Mouse (Mus musculus) heart, postnatal 25 days (tissue): ENCODE results near the gene Cacng2. TPM values are rescaled to one million over a fixed set of nuclear protein-coding genes. Genes with fewer than 3 reads are reported as not detected.

Source experiments
- DNase-seq: peaks from one replicate; pipeline ENCODE4 v3.0.0; 2022; ENCODE audit warnings: low spot score
- intact Hi-C: fragments of 180-260 bp; cut with DNase I; formaldehyde crosslinking; loops from one replicate; pipeline ENCODE4 v1.15.1; 2025
- total RNA-seq, 2 experiments: library from RNA; stranded (reverse); gene quantifications; 2 replicates each; pipeline ENCODE4 v1.2.3; 2021

Cacng2 gene
- total RNA-seq = not detected

DNA sequence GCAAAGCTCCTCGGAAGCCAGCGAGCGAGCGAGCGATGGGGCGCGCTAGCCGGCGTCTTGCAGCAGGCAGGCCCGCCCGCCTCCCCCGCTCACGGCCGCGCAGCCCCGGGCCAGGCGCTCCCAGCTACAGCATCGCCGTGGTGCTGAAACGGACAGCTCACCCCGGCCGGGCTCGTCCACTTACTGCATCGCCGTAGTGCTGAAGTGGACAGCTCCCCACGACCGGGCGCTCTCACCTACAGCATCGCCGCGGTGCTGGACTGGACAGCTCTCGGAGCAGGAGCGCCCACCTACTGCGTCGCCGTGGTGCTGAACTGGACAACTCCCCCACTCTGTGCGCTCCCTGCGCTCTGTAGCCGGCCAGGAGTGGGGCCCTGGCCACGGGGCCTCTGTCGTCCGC is at the start of gene Cacng2:
Gene Cacng2, minus strand, starts transcription at position 325 of the 400 bp plus-strand sequence.
- intact Hi-C loops = no loop called here
- peak; percentile 84 for DNase-seq

DNA sequence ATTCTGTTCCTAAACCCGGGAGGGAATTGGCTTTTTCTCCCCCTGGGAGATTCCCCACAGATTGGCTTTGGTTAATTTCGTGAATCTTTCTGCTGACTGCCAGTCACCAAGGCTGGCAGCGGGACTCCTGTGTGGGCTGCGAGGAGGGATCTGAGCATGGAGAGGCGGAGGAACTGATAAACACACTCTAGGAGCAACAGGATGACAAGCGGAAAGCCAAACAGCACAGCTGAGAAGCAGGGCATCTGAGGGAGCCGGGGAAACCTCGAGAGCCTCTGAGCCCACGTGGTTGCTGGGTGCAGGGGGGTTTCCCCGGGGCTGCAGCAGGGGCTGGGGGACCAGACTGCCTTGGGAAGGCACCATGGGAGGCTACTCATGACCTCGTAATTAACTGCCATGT is 49.7 kb upstream of the Cacng2 start:
- intact Hi-C loops = no loop called here
- DNase-seq = no peak

DNA sequence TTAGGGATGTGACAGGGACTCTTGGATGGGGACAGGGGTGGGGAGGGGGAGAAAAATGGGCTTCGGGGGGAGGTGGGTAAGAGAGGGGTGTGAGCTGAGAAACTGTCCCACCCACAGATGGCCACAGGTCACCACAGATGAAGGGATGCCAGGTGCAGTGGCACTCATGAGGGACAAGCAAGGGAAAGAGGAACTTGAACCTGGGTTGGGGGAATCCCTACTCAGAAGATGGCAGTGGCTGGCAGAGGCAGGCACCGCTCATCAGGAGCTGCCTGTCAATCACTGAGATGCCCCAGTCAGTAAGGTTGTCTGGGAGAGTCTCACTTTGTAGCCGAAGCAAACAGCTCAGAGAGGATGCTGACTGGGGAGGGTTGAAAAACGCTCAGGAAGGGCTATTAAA is 45.5 kb upstream of the Cacng2 start:
- intact Hi-C loops = no loop called here
- DNase-seq = no peak

DNA sequence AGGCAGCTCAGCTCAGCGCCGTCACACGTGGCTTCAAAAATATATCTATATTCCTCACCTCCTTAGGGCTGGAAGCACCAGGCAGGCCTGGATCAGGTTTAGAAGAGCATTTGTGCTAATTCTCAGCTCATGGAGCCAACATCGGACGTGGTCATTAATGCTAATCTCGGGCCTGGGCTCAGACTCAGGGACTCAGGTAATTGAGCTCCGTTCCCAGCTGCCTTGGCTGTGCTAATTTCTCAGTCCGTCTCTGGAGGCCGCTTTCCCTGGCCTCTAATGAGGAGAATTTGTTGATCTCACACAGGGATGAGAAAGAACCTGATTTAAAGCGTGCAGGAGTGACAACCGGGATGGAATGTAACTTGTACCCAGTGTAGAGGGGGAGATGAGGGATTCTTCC is 44.6 kb upstream of the Cacng2 start:
- DNase-seq = no peak
- intact Hi-C loops = no loop called here

DNA sequence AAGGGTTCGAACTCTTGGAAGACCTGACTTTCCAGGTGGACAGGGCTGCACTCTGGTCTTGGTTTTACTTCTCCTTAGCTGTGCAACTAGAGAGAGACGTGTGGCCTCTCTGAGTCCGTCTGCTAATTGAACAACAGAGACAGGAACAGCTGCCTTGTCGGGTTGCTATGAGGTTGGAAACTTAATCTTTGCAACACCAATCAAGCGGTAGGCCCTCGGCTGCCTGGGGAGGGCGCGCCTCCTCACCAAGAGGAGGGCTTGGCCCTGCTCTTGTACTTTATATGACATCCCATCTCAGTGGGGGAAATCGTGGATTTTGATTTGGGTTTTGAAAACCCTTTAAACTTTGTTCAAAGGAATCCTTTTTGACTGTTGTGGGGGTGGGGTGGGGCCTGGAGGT is 42.1 kb upstream of the Cacng2 start:
- DNase-seq = no peak
- intact Hi-C loops = no loop called here

DNA sequence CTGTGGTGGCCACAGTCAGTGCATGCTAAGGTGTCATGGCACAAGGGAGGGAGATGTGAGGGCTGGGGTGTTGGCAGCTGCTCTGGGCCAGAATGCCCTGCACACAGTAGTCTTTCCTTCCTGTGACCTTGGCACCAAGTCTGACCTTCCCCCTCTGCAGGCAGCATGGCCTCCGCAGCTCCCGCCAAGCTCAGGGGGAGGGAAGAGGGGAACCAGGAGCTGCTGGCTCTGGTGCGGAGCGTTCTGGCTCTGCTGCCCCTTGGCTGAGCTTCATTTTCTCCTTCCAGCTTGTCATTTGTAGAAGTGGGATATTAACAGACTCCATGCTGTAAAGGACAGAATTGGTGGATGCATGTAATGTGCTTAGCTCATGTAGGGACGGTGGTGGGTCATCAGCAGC is 38.5 kb upstream of the Cacng2 start:
- DNase-seq = no peak

DNA sequence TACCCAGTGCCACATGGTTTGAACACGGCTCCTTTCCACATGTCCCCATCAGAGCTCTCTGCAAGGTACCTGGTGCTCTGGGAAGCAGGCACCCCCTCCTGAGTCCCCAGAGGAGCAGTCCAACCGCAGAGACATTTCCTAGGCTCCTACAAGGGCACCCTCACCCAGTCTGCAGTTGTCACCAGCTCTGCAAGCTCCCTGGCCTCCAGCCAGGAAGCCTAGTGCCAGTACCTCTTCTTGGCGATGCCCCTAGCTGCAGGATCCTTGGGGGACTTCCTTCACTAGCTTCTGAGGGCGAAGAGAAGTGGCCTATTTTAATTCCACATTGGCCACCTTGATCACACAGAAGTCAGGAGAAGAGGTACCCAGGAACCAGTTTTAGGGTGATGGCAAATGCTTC is 38.0 kb upstream of the Cacng2 start:
- intact Hi-C loops = no loop called here
- no peak for DNase-seq

More for the DNA sequence above, 38.5 kb upstream of the Cacng2 start:
- intact Hi-C loops = no loop called here

DNA sequence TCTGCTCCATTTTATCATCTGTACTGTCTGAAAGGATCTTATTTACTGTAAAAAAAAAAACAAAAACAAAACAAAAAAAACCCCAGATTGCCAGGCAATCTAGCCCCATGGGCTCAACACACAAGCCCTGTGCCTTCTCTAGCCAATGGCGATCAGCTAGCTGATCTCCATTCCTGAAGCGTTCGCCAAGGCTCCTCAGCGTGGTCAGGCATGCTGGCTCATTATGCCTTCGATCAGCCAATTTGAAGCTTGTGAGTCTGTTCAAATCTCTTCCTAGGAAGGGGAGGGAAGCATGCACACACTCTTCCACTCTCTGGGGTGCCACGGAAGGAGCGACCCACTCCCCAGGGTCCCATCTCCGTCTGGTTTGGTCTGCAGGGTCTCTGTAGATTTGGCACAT is 37.5 kb upstream of the Cacng2 start:
- intact Hi-C loops = no loop called here
- DNase-seq = no peak

DNA sequence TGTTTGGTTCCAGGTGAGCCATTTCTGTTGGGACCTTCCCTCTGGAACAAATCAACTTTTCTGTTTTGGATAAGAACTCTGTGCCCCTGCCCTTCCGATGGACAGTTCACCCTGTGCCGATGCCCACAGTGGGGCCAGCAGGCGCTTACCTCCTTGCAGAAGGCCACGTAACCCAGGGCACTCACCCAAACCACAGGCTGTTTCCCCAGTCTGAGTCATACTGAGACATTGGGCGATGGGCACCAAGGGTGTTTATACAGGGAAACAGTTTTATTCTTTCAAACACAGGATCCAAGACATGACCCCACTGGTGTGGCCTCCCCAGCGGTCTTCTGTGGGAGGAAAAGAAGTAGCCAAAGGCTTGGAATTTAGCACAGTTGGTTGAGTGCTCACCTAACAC is 35.6 kb upstream of the Cacng2 start:
- intact Hi-C loops = no loop called here
- DNase-seq = no peak

DNA sequence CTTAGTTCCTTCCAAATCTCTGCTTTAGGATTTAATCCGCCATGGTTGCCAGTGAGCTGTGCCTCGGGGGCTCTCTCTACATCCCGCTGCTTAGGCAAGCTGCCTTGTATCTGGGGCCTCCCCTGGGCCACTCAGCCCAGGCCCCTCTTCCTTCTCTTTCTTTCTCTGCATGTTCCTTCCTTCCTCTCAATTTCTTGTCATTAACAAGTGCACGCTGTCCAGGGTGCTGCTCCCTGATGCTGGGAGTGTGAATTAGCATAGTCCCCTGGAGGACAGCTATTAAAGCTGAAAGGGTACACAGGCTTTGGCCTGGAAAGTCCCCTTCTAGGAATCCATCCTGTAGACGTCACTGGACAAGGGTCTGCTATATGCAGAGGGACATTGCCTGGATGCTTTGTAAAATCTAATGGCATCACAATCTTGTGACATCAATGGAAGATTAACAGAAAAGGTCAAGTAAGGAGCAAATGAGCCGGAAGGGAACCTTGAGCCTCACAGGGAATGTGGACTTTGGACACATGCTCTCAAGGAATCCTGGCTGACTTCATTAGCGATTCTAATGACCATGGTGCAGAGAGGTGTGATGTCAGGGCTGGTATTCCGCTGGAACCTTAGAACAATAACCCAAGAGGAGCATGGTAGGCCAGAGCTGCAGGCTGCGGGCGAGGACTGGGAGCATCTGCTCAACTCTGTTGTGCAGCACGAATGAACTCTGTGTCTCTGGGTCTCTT is 33.4 kb upstream of the Cacng2 start:
- no peak for DNase-seq
- intact Hi-C loops = no loop called here

DNA sequence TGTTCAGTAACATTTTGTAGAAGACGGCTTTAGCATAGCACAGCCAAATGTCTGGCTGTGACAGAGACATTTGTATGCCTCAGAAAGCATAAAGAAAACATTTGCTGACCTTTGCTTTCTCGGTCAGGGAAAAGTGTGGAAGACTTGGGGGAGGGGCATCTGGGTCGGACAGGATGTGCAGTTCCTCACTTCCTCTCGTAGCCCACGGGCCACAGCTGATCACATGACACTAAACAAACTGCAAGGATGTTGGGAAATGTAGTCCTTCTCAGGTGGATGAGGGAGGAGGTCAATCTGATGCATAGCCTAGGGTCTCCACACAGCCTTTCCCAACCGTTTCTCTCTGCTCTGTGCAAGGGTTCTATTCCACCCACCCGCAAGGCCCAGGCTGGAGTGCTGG is 28.7 kb upstream of the Cacng2 start:
- intact Hi-C loops = no loop called here

DNA sequence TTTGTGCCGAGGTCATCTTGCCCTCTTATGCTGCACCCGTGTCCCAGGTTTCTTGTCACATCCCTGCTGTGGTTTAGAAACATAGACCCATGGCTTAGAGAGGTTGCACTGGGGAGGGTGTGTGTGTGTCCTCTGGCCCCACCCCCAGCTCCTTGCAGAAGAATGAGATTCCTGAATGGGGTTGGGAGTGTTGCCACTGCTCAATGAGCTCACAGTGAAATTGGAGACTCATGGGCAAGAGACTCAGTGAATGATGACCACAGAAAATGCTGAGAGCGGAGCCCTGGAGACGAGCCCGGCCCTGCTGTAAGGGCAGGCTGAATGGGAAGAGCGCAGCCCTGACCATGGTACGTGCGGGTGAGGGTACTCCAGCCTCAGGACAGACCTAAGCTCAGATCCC is 20.4 kb upstream of the Cacng2 start:
- no peak for DNase-seq
- intact Hi-C loops = no loop called here

More for the DNA sequence above, 28.7 kb upstream of the Cacng2 start:
- DNase-seq = no peak

DNA sequence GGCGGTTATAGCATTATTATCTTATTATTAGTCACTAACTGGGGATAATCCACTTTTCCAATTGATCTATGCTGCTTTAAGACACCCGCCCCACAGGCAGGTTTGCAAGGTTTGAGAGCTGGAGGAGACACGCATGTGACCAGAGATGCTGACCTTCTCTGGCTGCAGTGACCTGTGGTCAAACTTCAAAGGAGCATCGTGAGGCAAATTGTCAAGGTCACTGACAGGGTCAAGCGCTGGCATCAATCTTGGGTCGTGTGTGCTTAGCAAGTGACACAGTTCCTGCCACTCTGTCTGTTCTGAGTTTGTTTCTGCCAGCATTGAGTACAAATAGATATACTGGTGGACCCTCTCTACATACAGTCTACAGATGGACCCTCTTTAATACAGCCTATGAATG is 14.8 kb upstream of the Cacng2 start:
- intact Hi-C loops = no loop called here
- no peak for DNase-seq

DNA sequence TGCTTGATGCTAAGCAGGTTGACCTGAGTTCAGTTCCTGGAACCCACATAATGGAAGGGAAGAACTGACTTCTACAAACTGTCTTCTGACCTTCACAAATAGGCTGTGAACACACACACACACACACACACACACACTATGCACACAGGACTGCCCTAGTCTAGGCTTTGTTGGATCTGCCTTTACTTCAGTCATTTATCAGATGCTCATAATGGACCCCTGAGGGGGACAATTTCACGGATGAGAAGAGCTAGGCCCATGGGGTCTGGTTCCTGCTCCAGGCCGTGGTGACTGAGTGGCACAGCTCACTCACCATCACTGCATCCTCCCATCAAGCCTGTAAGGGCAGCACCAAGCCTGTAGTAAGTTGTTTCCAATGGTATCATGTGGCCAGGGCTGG is 13.6 kb upstream of the Cacng2 start:
- no peak for DNase-seq
- intact Hi-C loops = no loop called here

DNA sequence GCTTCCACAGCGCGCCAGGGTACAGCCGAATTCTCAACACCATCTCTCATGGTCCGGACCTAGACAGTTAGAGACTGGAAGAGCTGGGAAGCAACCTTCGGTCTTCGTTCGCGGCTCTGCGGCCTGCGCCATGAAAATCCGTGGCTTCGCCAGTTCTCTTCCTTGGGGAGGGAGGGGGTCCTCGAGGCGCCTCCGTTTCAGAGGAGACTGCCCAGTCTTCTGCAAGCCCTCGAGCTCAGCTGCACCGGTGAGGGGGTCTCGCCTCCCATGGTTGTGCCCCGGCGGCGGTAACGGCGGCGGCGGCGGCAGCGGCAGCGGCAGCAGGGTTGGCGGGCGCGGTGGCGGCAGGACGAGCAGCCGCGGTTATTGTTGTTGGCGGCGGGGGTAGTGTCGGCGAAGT is 580 bp downstream of the Cacng2 start:
- DNase-seq = no peak
- intact Hi-C loops = no loop called here

DNA sequence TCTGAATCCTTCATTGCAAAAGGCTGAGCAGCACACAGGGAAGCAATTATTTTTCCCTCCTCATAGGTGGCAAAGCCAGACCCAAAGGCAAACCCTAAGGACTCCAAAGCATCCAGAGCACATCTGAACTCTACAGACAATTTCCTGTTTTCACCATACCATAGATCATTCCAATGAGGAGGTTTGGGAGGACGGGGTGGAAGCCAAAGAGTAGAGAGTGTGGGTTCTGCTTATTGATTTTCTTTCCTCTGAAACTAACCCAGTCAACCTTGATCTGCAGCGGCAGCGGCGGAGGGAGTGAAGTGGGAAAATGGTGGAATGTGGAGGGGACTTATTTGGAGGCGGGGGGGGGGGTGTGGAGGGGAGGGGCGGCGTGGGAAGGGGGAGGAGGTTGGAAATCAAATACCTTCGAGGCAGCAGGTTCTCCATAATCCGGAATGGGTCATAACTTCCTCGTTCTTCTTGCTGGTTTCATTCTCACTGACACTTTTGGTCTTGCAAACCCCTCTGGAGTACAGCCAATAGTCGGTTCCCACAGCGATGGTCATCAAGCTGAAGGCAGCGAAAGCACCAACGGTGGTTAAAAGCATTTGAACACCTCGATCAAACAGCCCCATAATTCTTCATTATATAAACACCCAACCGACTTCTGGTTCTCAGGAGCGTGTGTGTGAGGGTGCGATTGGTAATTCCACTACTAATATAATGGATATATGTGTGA is 1.4 kb downstream of the Cacng2 start:
- DNase-seq = no peak
- intact Hi-C loops = no loop called here

DNA sequence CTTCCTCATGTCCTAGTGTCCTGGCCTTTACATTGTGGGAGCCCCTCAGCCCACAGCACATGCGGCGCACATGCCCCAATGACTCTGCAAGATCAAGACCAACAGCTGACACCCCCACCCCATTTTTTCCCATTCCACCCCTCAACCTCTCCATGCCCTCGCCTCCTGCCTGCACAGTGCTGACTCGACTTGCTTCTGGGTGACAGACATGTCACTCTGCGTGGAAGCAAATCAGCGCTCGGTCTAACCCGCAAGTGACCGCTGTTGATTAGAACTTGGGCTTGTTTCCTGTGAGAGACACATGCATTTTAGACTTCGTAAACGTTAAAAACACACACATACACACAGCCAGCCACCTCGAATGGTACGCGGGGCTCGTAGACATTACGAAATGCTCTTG is 2.1 kb downstream of the Cacng2 start:
- intact Hi-C loops = no loop called here
- DNase-seq = no peak

DNA sequence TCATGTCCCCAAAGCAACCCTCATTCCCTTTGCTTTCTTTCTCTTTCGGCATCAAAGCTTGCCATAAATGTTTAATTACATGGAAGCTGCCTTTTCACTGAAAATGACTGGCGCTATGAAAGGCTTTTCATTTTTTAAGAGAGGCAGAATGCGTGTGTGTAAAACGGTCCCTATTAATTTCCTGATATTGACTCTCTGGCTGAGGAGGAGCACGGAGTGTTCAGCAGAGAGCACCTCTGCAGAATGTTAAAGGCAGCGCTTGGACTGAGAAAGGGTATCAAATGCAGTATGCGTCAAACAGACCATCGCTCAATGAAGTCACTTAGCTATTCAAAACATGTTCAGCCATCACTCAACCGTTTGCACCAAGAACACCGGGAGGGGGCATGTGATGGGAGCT is 2.9 kb downstream of the Cacng2 start:
- intact Hi-C loops = no loop called here
- DNase-seq = no peak

DNA sequence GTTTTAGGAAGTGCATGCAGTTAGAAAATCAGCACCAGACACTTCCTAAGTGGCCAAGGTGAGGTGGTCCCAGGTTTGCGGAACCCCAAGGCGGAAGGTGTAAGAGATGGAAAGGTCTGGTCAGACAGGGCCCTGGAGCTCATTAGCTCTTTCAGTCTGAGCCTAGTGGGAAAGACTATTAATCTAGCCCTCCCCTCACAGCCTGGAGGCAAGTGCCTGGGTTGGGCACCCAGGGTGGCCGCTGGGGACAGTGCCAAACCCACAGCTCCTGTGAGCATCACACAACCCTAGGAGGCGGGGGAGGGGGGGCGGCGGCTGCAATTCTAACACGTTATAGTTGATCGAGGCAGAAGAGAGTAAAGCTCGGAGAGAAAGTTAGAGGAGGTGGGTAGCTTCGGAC is 3.6 kb downstream of the Cacng2 start:
- no peak for DNase-seq
- intact Hi-C loops = no loop called here

DNA sequence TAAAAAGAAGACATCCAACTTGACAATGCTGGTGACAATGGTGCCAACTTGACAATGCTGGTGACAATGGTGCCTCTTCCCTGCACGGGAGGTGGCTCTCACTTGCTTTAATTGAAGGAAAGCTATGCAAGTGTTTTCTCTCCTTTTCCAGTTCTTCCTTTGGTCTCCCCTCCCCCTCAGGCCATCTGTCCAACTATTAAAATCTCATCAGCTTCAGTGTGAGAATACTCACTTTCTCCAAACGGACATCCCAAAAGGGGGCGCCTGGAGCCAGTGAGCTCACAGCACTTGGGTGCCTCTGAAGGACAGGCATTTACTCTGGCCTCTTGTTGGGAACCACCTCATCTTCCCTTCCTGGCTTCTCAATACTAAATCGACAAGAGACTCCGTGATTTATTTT is 20.3 kb downstream of the Cacng2 start:
- intact Hi-C loops = no loop called here
- no peak for DNase-seq

DNA sequence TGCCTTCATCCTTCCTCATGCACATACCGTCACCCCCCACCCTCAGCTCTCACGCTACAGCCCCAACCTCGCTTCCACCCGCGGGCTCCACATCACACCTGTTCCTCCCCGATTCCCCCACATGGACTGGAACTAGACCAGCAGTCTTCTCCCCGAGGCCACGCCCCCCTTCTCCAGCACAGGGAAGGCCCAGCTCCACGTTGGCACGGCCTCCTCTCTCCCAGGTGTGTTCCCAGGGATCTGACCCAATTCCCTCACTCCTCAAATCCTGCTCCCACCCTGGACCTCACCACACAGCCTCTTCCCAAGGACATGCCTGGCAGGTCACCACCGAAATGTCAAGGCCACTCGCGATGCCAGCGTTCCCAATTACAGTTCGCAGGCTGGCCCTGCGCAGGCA is 23.8 kb downstream of the Cacng2 start:
- DNase-seq = no peak
- intact Hi-C loops = no loop called here

DNA sequence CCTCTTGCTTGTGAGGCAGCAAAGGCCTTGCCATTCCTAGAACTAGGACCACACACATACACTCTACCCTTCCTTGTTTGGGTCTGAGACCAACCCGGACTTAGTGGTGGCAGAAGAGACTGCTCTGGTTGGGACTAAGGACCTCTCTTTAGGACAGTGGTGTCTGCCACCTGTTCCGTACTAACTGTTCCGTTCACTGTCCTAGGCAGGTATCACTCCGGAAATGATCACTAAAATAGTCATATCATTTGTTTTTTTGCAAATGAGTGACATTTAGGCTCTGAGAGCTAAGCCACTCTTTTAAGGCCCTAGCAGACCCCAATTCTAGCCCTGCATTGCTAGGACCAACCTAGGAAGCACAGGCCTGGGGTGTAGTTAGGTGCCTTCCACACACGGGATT is 26.2 kb downstream of the Cacng2 start:
- intact Hi-C loops = no loop called here
- DNase-seq = no peak
